Mouse (Mus musculus): ENCODE results near the gene Agap2.
A peak's percentile ranks its signal among the peaks of the same experiment; 100 is the strongest.

The Agap2 gene

GRCm38 (mm10) chr10:127075080-127075479 lies at the start of gene Agap2:
Agap2 (plus strand) TSS chr10:127075284.
- no peak for DNase-seq

DNA sequence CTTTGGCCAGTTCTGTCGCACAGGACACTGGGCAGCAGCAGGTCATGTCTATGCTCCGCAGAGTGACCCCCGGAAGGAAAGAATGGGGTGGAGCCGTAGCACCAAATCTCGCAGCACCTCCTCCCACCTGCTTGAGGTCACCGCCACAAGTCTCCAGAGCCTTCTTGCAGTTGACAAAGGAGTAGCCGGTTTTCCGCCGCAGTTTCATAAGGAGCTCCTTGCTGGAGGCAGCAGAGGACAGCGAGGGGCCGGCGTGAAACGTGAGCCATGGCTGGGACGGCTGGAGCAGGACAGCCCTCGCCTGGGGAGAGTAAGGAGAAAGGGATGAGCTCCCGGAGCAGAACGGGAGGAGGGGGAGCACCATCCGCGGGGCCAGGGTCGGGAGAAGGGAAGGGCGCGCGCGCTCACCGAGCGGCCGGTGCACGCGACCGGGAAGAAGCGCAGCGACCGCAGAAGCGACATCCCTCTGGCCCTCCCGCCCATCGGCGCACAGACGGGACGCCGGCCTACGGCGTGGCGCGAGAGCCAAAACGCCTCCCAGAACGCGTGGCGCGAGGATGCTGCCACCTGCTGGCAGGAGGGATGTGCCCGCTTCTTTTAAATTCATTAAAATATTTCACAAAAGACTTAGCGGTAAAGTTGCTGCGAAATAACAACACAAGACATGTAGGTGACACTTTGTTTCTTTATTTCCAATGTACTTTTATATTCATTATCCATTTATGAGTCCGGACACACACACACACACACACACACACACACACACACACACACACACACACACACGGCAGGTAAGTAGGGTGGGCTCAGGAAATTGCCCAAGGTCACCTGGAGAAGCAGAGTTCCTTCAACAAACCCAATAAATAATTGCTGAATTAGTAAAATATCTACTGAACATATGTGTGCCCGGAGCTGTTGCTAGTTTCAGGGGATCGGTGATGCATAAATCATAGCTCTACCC lies 44.5 kb upstream of the Agap2 start, which contains the start of gene Tsfm:
TSS of gene Tsfm (minus strand) at position 505 of the 961 bp plus-strand sequence.
- peak; percentile 97 for DNase-seq

GRCm38 (mm10) chr10:127033301-127033741 lies 41.8 kb upstream of the Agap2 start:
- no peak for DNase-seq

- no peak for DNase-seq
Measured at GRCm38 (mm10) chr10:127036273-127036672, 38.8 kb upstream of the Agap2 start.

DNA sequence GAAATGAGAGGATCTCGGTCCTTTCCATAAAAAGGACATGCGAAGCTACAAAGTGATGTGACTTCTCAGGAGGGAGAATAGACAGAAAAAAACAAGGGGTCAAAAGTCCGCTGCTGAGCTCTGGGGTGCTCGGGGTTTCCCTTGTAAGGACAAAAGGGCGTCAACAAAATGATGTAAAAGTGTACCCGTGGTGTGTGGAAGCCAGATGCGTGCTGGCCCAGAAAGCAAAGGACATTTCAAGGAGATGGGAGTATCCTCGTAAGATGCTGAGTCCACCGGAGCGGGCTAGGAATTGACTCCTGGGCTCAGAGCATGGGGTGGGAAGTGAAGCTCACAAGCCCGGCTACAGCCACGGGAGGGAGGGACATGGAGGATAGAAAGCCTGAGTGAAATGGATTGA lies 37.4 kb upstream of the Agap2 start:
- no peak for DNase-seq

GRCm38 (mm10) chr10:127040569-127041214 lies 34.4 kb upstream of the Agap2 start:
- DNase-seq, result peak; percentile 50

- DNase-seq, result no peak
Measured at GRCm38 (mm10) chr10:127041274-127041766, 33.8 kb upstream of the Agap2 start, which contains the start of the genes Mettl1 and Eef1akmt3. Mettl1 (plus strand) TSS chr10:127041414. Eef1akmt3 (minus strand) TSS chr10:127041513.

- peak; percentile 93 for DNase-seq
Measured at GRCm38 (mm10) chr10:127041774-127042338, 33.2 kb upstream of the Agap2 start.

DNA sequence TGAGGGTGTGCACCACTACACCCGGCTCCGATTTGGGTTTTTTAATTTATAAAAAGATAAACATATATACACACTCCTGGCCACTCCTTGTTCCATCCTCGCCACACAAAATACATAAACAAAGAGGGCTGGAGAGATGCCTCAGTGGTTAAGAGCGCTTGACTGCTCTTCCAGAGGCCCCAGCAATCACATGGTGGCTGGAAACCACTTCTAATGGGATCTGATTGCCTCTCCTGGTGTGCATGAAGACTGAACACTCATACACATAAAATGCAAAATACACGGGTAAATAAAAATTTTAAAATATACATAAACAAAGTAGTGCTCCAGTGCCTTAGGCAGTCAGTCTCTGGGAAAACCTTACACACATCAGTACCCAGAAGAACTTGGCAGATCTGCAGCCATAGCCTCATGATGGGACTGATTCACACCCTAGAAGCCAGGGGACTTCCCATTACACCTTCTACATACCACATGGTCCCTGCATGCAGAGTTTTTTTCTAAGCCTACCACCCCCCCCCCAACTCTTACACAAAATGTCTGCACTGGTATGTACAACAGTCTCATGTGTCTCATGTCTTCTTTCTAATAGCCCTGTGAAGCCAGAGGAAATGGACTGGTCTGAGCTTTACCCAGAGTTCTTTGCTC lies 32.5 kb upstream of the Agap2 start:
- no peak for DNase-seq

DNA sequence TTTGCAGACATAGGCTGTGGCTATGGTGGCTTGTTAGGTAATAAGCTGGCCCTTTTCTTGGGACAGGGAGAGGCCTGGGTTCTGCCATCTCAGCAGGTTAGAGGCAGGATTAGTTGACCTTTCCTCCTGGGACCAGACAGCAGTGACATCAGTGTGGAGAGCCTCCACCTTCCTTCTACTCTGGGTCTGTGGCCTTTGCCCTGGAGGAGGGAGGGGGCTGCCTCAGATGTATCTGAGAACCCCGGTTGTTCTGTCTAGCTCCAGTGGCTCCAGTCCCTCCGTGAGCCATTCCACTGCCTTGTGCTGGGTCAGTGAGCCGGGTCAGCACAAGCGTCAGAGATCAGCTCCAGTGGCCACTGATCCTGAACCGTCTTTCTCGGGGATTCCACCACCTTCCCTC lies 31.9 kb upstream of the Agap2 start:
- no peak for DNase-seq

GRCm38 (mm10) chr10:127047954-127048353 lies 27.1 kb upstream of the Agap2 start, which contains the start of gene Cyp27b1:
Cyp27b1 (plus strand) TSS chr10:127048250.
- DNase-seq, result no peak

DNA sequence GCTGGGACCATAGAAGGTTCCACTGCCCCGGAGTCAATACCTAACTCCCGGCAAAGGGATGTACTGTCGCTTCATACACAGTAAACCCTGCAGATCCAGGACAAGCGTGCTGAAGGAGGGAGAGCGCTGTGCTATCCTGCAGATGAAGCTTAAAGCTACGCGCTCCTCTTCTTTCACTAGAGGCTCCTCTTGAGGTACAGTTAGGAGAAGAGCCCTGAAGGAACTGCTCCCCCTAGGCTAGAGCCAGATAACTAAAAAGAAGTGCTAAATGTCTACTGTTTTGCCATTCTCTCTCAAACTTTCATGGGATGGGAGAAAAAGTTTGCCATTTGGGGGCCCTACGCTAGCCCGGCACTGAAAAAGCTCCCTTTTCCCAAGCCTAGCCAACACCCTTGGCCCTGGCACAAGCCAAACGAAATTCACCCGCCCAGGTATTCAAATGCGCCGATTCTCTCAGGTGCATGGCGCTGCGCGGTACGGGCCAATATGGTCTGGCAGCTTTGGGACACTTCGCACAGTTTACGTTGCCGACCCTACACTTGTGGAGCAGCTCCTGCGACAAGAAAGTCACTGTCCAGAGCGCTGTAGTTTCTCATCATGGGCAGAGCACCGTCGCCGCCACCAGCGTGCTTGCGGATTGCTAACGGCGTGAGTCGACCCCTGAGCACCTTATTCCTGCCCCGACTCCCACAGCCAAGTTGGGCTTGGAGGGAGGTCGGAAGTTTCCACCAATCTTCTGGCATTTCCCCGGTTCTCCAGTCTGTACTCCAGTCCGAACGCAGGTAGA lies 26.3 kb upstream of the Agap2 start:
- DNase-seq, result no peak

DNA sequence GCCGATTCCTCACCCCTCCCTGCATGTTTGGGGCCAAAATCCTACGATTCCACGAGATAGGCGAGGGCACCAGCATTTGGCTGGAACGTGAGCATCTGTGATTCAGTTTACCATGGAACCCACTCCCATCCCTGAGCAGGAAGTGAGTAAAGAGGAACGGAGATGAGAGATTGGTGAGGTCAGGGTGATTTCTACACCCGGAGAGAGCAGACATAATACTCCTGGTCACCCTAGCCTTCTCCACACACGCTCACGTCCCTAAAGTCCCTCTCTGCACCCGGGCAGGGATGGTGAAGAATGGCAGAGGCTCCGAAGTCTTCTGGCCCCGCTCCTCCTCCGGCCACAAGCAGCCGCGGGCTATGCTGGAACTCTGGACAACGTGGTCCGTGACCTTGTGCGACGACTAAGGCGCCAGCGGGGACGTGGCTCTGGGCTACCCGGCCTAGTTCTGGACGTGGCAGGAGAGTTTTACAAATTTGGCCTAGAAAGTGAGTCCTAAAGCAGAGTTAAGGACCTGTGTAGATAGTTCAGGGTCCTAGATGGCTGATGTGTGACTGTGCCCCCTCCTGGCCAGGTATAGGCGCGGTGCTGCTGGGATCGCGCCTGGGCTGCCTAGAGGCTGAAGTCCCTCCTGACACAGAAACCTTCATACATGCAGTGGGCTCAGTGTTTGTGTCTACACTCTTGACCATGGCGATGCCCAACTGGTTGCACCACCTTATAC lies 25.5 kb upstream of the Agap2 start:
- no peak for DNase-seq

DNA sequence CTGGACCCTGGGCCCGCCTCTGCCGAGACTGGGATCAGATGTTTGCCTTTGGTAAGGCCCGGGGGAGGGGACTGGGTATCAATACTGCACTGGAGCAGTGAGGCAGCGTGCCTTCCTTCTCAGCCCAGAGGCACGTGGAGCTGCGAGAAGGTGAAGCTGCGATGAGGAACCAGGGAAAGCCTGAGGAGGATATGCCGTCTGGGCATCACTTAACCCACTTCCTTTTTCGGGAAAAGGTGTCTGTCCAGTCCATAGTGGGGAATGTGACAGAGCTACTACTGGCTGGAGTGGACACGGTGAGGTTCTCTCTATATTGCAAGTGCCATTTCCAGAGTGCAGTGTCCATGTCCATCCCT lies 25.0 kb upstream of the Agap2 start:
- DNase-seq, result no peak

GRCm38 (mm10) chr10:127054646-127055045 lies 20.4 kb upstream of the Agap2 start:
- DNase-seq, result no peak

DNA sequence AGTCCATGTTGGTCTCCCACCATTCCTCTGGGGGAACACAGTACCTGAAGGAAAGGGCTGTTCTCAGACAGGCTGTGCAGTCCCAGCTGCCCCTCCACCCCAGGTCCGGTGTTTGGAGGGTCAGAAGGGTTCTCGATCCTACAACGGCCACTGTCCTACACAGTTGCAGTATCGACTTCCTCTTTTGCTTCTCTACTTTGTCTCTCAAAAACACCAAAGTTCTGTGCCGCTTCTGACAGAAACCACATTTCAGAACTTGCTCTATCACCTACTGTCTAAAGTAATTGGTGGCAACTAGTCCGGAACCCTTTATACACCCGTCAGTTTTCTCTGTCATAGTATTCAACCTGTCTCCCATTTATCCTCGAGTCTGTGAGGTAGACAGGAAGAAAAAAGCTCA lies 19.7 kb upstream of the Agap2 start:
- no peak for DNase-seq

DNA sequence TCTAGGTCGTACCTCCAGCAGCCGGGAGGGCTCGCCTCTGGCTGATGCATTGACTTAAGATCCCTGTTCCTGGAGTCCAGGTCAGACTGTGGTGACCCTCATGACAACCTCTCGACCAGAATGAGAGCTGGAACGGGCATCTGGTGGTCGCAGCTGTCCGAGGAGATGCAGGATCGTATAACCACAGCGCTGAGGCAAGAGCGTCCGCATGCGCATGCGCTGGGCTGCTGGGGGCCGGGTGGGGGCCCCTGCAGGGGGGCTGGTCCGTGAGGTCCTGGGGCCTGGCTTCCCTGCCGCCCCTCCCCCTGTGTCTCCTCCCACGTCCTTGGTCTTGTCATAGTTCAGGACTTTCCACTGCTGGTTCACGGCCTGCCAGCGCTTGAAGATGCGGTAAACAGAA lies 18.6 kb upstream of the Agap2 start:
- DNase-seq, result no peak

- peak; percentile 76 for DNase-seq
Measured at GRCm38 (mm10) chr10:127058161-127058560, 16.9 kb upstream of the Agap2 start.

- no peak for DNase-seq
Measured at GRCm38 (mm10) chr10:127058708-127059107, 16.4 kb upstream of the Agap2 start.

DNA sequence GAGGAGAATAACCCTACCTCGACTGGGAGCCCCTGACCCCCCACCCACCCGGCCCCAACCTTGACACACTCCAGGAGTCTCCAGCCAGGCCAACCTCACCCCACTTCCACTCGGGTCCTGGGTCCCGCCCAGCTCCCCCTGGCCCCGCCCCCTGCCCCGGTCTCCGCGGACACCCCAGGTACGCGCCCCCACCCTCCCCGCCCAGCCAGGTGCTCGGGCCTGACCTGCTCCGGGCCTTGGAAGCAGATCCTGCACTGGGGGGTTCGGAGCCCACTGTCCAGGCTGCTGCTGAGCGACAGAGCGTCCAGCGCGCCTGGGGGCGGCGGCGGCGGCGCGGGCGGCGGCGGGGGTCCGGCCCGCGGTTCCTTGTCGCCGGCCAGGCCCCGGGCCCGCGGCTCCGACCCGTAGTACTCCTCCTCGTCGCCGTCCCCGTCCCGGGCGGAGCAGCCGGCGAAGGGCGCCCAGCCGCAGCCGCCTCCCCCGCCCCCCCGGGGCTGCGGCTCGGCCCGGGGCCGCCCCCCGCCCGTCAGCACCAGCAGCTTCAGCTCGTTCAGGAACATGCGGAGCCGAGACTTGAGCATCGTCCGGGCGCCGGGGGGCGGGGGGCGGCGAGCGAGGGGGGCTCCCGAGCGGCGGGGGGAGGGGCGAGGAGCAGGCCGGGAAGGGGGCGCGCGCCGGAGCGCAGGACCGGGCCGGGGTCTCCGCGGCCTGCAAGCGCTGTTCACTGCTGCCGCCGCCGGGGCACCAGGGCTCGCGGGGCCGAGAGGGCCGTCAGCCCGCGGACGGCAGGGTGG lies 15.7 kb upstream of the Agap2 start:
- DNase-seq, result no peak

Data from right cerebral cortex, postnatal 14 days (tissue).